Mouse (Mus musculus) midbrain, postnatal 0 days (tissue): ENCODE results near the gene Fam173b. TPM values are rescaled to one million over a fixed set of nuclear protein-coding genes. Genes with fewer than 3 reads are reported as not detected.

ENCODE experiments used
- ATAC-seq: fragments of 200-750 bp; cut with Nextera tagmentation; 2 replicates; pipeline ENCODE4 v1.8.0; 2017; ENCODE audit warnings: moderate number of reproducible peaks, mild to moderate bottlenecking, moderate TSS enrichment, moderate library complexity; ENCODE audit not compliant: low FRiP score
- DNase-seq: peaks from one replicate; pipeline ENCODE4 v3.0.0-alpha.2; 2015; ENCODE audit warnings: low spot score
- H3K27ac ChIP-seq: fragments of 300-500 bp; sonication (generic); 2 replicates; pipeline ENCODE4 v1.5.1; 2014; ENCODE audit warnings: low read depth, mild to moderate bottlenecking, low read length, mixed read lengths
- H3K27me3 ChIP-seq: fragments of 300-500 bp; sonication (generic); 2 replicates; pipeline ENCODE4 v1.6.1; 2014; ENCODE audit warnings: low read length, control low read depth, mixed read lengths; ENCODE audit not compliant: insufficient read depth
- H3K36me3 ChIP-seq: fragments of 300-500 bp; sonication (generic); 2 replicates; pipeline ENCODE4 v1.6.1; 2014; ENCODE audit warnings: low read length, control low read depth, mixed read lengths; ENCODE audit not compliant: insufficient read depth
- H3K4me1 ChIP-seq: fragments of 300-500 bp; sonication (generic); 2 replicates; pipeline ENCODE4 v1.6.1; 2014; ENCODE audit warnings: mild to moderate bottlenecking, control low read depth, antibody characterized with exemption, low read length, mixed read lengths; ENCODE audit not compliant: insufficient read depth
- H3K4me2 ChIP-seq: fragments of 300-500 bp; sonication (generic); 2 replicates; pipeline ENCODE4 v1.6.1; 2014; ENCODE audit warnings: low read depth, mild to moderate bottlenecking, low read length, mixed read lengths; ENCODE audit not compliant: poor library complexity, severe bottlenecking
- H3K4me3 ChIP-seq: fragments of 300-500 bp; sonication (generic); 2 replicates; pipeline ENCODE4 v1.5.1; 2014; ENCODE audit warnings: low read depth, mild to moderate bottlenecking, low read length, moderate library complexity
- H3K9ac ChIP-seq: fragments of 300-500 bp; sonication (generic); replicated peaks from 2 replicates; pipeline ENCODE4 v1.6.1; 2014; ENCODE audit warnings: mild to moderate bottlenecking, low read length, moderate library complexity, mixed read lengths; ENCODE audit not compliant: poor library complexity, severe bottlenecking
- H3K9me3 ChIP-seq: fragments of 300-500 bp; sonication (generic); 2 replicates; pipeline ENCODE4 v1.6.1; 2016; ENCODE audit warnings: low read length, control low read depth
- CTCF ChIP-seq: IDR thresholded peaks from 2 replicates; pipeline ENCODE4 v1.5.1; 2016; ENCODE audit warnings: antibody characterized with exemption, mild to moderate bottlenecking
- WGBS: fragments of 180-500 bp; shearing (Covaris S2); extraction: QIAGEN DNeasy Blood & Tissue Kit; methylation state at CpG from one replicate; pipeline ENCODE4 v1.1.7; 2014; 5-methylcytosine and 5-hydroxymethylcytosine counted together
- polyA plus RNA-seq: library from polyadenylated mRNA; unstranded; fragments of >200 nt; fragmentation: Nextera tagmentation; extraction: Ambion mirVana; gene quantifications from 2 replicates; pipeline ENCODE4 v1.2.1, GENCODE M21; 2015
- total RNA-seq: library from RNA; depleted of rRNA; stranded (reverse); fragments of >200 nt; gene quantifications from 2 replicates; pipeline ENCODE4 v1.2.3, GENCODE M21; 2014

Fam173b gene
- total and polyA plus RNA-seq, 2 experiments from 2014 or later: 6.7 to 10.6 TPM

- H3K4me3 ChIP-seq: no peak overlapping the region
- no peak for TF ChIP-seq CTCF
- ATAC-seq (no peak), DNase-seq (no peak)
- H3K4me2 ChIP-seq: no peak overlapping the region
- no peak overlapping the region for H3K9ac ChIP-seq
- no peaks in the 10 kb centered on the region for H3K4me1 ChIP-seq
- no peak overlapping the region for H3K27ac ChIP-seq
- no peaks in the 10 kb centered on the region for H3K9me3 ChIP-seq
- H3K36me3 ChIP-seq: no peaks in the 10 kb centered on the region
- WGBS: 94% methylated on average over 13 of the region's 13 CpGs
- no peaks in the 10 kb centered on the region for H3K27me3 ChIP-seq
These were observed 18.2 kb upstream of the Fam173b start for GRCm38 (mm10) chr15:31583304-31584085.

- Histone ChIP-seq H3K4me1 (no peaks in the 10 kb centered on the region), H3K4me3 (no peak overlapping the region), H3K27ac (no peak overlapping the region), H3K9me3 (no peaks in the 10 kb centered on the region), H3K27me3 (no peaks in the 10 kb centered on the region), H3K4me2 (no peak overlapping the region), H3K9ac (no peak overlapping the region), H3K36me3 (peaks cover 6% of the 10 kb centered on the region)
- ATAC-seq: no peak
- no peak for DNase-seq
- TF ChIP-seq CTCF: no peak
- WGBS: 49% methylated on average over 7 of the region's 7 CpGs
These were observed 16.4 kb upstream of the Fam173b start for GRCm38 (mm10) chr15:31585238-31585637.

GRCm38 (mm10) chr15:31586088-31586487 is 15.6 kb upstream of the Fam173b start:
- Histone ChIP-seq H3K9me3 (no peaks in the 10 kb centered on the region), H3K27ac (no peak overlapping the region), H3K4me3 (no peak overlapping the region), H3K4me1 (no peaks in the 10 kb centered on the region), H3K4me2 (no peak overlapping the region), H3K36me3 (peaks cover 15% of the 10 kb centered on the region), H3K9ac (no peak overlapping the region), H3K27me3 (no peaks in the 10 kb centered on the region)
- DNase-seq (no peak), ATAC-seq (no peak)
- 87% methylated on average over 5 of the region's 5 CpGs for whole genome bisulfite sequencing
- TF ChIP-seq CTCF: no peak

GRCm38 (mm10) chr15:31586519-31586918 is 15.1 kb upstream of the Fam173b start:
- DNase-seq: peak; percentile 92
- ATAC-seq: 0 out of 2 replicates have a peak, but pooled peaks have one; percentile 39
- Histone ChIP-seq H3K4me2 (no peak overlapping the region), H3K27me3 (no peaks in the 10 kb centered on the region), H3K4me3 (no peak overlapping the region), H3K27ac (no peak overlapping the region), H3K9me3 (no peaks in the 10 kb centered on the region), H3K36me3 (peaks cover 16% of the 10 kb centered on the region), H3K9ac (no peak overlapping the region), H3K4me1 (no peaks in the 10 kb centered on the region)
- peak; percentile 99 for TF ChIP-seq CTCF
- 0% methylated on average over 4 of the region's 4 CpGs for WGBS

- 79% methylated on average over 2 of the region's 2 CpGs for WGBS
- Histone ChIP-seq H3K4me3 (no peak overlapping the region), H3K9ac (no peak overlapping the region), H3K9me3 (no peaks in the 10 kb centered on the region), H3K4me1 (no peaks in the 10 kb centered on the region), H3K27ac (no peak overlapping the region), H3K4me2 (no peak overlapping the region), H3K36me3 (peaks cover 27% of the 10 kb centered on the region), H3K27me3 (no peaks in the 10 kb centered on the region)
- no peak for ATAC-seq
- TF ChIP-seq CTCF: no peak
- no peak for DNase-seq
These were observed 13.9 kb upstream of the Fam173b start for GRCm38 (mm10) chr15:31587789-31588188.

GRCm38 (mm10) chr15:31588989-31589640 is 12.5 kb upstream of the Fam173b start:
- H3K36me3 ChIP-seq: peaks cover 41% of the 10 kb centered on the region
- 52% methylated on average over 8 of the region's 8 CpGs for WGBS
- no peak overlapping the region for H3K4me3 ChIP-seq
- no peaks in the 10 kb centered on the region for H3K4me1 ChIP-seq
- no peak overlapping the region for H3K9ac ChIP-seq
- H3K9me3 ChIP-seq: no peaks in the 10 kb centered on the region
- no peak for TF ChIP-seq CTCF
- no peak overlapping the region for H3K4me2 ChIP-seq
- no peak overlapping the region for H3K27ac ChIP-seq
- no peaks in the 10 kb centered on the region for H3K27me3 ChIP-seq
- DNase-seq (no peak), ATAC-seq (no peak)
